Mouse (Mus musculus): ENCODE results near the gene Sipa1l1.

- no peak for TF ChIP-seq CTCF (IDR thresholded peaks at IDR 0.05; ENCODE audit: low read depth)
- no peak for TF ChIP-seq EP300 (IDR thresholded peaks at IDR 0.05; ENCODE audit: low read depth)
These were observed 259.3 kb downstream of the Sipa1l1 start for GRCm38 (mm10) chr12:82428466-82428865.
